Mouse (Mus musculus) c-Kit-positive CD71-positive TER-119-positive erythroid progenitor cells, embryonic 14.5 days (primary cell): Measurements from ENCODE around the gene Cenpe.
A peak's percentile ranks its signal among the peaks of the same experiment; 100 is the strongest.
"Not testable (repeated sequence)": the region's sequence is repeated elsewhere in the genome, so short reads cannot be mapped to it uniquely, and the experiment has no call there.

Experiments used
- DNase-seq: peaks from one replicate; pipeline ENCODE4 v3.0.0-alpha.2; 2013; ENCODE audit warnings: low spot score

Cenpe gene

DNA sequence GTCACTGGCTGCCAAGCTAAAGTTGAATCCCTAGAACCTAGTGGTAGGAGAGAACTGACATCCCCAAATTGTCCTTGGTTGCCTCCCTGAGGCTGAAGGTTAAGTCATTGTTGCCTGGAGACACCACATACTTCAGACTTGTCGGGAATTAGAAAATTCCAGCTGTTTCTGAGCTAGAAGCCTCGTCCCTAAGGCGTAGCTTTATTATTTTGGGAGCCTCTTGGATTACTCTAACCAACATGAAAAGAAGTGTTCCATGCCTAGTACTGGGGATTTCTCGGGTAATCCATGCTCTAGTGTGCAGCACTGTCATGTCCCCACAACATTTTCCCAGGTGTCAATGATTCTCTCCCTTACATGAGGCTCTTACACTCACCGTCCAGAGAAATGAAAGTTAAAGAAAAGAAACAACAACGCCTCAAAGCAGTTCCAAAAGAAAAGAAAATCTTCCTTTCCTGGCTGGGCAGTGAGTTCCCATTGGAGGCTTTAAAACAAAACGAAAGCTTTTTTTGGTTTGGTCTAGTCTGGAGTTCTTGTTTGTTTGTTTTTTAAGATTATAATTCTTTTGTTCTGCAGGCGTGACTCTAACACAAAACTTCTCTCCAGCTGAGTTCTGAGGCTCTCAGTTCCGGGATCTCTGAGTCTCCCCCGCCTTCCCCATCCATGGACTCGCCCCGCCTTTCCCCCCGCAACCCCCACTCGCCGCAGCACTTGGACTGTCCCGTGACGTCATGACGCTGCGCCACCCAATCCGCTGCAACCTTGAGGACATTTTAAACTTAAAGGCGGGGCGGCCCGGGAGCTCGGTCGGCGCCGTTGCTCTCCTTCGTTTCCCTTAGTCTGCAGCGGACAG is at the start of gene Cenpe:
Cenpe (plus strand) TSS at position 733 of the 853 bp plus-strand sequence.
- DNase-seq = peak; percentile 94

DNA sequence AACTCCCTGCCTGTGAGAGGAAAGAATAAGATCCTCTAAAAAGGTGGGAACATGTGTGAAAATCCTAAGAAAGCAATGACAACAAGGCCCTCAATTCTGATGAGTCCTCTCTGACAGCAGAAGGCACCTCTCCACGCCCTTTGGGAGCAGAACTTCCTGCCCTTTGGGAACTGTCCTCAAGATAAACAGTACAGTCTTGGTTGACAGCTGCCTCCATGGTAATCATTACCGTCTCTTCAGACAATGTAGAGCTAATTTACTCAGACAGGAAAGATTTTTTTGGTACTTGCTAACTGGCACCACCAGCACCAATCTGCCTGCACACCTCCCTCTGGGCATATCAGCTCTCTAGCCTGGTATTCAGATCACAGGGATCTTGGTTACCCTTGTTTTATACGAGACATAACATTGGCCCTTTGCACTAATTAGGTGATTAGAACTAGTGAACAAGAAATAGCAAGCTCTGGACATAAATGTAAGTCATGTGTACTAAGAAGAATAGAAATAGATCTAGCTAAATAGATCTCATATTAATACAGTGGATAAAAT is 40.4 kb upstream of the Cenpe start:
- DNase-seq = no peak

- DNase-seq = no peak
These were observed 20.5 kb upstream of the Cenpe start for GRCm38 (mm10) chr3:135191861-135192260.

GRCm38 (mm10) chr3:135198051-135198450 is 14.3 kb upstream of the Cenpe start:
- not testable (repeated sequence) for DNase-seq

DNA sequence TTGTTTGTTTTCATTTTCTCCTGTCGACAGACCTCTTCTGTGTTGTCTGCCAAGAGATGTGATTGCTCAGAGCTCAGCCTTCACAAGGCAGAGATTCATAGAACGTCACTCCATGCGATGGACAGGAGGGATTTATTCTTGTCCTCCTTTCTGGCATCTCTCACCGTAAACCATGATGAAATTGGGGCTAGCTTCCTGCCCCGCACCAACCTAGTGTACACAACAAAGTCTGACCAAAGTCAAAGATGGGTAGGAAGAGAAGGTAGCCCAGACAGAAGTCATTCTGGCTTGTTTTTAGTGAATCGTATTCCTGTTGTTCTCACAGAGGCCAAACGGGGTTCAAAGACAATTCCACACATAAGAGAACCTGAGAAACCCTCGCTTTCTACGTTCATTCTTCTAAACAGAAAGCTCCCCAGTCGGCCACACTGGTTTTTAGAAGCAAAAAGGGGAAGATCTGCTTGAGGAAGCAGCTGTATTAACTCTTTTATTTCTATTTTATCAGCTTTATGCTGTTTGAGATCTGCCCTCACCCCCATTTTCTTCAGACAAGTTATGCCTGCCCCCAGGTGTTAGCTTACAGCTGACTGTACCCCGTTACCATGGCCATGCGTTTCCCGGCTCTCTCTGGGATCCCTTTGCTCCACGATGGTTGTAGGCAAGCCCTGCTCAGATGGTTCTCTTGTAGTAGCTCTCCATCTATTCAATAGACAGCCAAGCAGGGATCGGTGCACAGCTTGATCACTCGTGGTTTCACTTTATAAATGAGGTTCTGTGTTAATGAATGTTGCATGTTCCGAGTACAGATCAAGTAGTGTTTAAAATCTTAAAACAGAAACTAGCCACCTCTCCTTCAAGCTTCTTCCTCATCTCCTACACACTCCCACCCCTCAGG is 11.7 kb upstream of the Cenpe start:
- DNase-seq = no peak

DNA sequence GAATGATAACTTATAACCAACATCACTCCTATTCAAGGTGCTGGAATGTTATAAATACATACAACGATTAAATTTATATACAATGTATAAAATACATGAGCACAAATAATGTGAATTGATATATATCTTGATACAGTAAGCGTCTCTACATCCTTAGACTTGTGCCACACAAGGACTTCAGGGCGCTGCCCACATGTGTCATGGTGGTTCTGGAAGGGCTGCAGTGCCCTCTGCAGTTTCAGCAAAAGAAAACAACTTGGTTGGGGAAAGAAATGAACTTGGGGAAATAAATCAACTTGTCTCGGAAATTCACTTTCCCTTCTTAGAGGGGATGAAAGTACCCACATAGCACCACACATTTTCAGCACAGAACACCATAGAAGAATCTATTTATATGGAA is 5.7 kb upstream of the Cenpe start:
- DNase-seq = no peak

DNA sequence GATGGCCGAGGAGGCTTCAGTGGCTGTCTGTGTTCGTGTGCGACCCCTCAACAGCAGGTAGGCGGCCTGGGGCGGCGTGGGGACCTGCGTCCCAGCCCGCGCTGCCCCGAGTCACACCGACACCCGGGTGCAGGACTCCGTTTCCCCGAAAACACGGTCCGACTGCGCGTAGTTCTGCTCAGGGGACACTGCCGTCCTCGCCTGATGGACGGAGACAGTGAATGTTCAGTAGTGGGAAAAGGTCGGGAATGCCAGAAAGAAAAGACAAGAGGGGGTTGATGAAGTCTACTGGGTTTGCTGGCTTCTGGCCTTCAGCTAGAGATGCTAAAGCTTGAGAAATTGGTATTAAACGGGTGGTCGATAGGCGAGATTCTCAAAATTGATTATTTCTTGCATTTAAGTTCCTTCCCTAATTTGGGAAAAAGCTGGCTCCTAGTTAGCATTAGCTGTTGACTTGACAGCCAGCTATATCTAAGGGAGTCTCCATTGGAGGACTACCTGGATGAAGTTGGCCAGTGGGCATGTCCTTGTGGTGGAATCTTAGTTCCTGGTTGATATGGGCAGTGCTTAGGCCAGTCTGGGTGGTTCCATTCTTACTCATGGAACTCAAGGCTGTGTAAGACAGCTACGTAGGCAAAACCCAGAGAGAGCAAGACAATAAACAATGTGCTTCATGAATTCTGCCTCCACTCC is 467 bp downstream of the Cenpe start:
- peak; percentile 30 for DNase-seq

DNA sequence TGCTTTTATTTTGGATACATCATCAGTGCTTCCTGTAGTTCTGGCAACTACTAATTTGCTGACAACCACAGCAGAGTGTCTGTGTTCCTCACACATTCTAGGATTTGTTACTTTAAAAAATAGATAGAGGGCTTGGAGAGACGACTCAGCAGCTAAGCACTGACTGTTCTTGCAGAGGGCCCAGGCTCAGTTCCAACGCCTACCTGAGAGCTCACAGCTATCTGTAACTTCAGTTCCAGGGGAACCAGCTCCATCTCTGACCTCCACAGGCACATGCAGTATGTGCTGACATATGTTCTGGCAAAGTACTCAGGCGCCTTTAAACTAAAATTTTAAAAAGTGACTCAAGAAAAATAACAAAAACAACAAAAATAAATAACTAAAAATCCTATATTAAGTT is 19.7 kb downstream of the Cenpe start:
- no peak for DNase-seq

- DNase-seq = no peak
These were observed 20.1 kb downstream of the Cenpe start for GRCm38 (mm10) chr3:135232462-135232861.

GRCm38 (mm10) chr3:135245733-135246132 is 33.4 kb downstream of the Cenpe start:
- peak; percentile 11 for DNase-seq

- DNase-seq = no peak
These were observed 34.5 kb downstream of the Cenpe start for GRCm38 (mm10) chr3:135246828-135247227.

GRCm38 (mm10) chr3:135249104-135249503 is 36.8 kb downstream of the Cenpe start:
- no peak for DNase-seq

- DNase-seq = no peak
These were observed 39.5 kb downstream of the Cenpe start for GRCm38 (mm10) chr3:135251825-135252224.

- DNase-seq = no peak
These were observed 42.4 kb downstream of the Cenpe start for GRCm38 (mm10) chr3:135254784-135255183.

GRCm38 (mm10) chr3:135258919-135259318 is 46.6 kb downstream of the Cenpe start:
- no peak for DNase-seq

DNA sequence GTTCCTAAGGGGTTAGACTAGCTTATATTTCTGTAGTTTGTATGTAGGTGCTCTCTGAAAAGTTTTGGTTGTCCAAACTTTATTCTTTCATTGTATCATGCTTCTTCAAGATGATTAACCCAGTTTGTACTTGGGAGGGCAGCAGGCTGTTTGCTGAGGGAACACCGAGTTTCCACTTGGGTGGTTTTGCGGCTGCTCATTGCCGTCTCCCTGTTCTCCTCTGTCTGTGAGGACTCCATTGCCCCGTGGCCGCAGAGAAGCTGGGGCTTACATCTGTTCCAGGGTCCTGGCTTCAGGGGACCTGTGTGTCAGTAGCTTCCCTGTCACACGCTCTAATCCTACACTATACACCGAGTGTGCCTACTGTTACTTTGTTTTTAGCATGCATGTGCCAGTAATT is 47.9 kb downstream of the Cenpe start:
- no peak for DNase-seq

DNA sequence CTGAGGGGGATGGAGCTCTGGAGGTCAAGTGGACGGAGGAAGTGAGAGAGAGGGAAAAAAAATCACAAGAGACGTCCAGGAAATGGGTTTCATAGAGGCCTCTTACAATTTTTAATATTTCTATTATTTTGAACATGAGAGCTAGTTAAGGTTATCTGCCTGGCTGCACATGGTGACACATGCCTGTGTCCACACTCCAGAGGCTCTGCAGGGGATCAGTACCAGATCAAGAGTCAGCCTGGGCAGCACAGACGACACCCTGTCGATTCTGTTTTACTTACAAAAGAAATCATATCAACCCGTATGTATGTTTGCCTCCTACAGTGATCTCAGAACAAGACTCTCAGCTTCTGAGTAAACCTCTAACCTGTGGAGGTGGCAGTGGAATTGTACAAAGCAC is 56.3 kb downstream of the Cenpe start:
- DNase-seq = no peak

DNA sequence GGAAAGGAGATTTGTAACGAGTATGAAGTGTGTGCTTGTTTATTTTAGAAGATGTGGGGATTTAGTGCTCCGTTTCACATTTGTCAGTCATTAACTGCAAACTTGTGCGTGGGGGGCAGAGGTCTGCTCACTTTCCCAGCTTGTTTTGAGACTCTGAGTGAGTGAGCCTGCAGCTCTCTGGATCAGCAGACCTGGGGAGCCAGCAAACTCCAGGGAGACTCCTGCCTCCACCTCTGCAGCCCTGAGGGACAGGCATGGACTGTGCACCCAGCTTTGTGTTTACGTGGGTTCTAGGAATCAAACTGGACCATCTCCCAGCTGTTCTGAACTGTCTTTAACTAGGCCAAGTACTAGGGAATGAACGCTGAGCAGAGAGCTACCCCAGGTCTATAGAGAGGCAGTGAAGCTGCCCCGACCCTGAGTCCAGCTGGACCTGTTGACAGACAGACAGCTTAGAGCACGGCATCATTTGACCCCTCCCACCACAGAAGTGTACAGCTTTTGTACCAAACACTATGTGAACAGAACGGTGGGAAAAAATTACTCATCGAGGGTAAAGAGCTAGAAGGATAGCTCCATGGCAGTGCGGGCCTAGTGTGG is 57.2 kb downstream of the Cenpe start:
- DNase-seq = no peak

GRCm38 (mm10) chr3:135272627-135273026 is 60.3 kb downstream of the Cenpe start:
- DNase-seq = no peak

DNA sequence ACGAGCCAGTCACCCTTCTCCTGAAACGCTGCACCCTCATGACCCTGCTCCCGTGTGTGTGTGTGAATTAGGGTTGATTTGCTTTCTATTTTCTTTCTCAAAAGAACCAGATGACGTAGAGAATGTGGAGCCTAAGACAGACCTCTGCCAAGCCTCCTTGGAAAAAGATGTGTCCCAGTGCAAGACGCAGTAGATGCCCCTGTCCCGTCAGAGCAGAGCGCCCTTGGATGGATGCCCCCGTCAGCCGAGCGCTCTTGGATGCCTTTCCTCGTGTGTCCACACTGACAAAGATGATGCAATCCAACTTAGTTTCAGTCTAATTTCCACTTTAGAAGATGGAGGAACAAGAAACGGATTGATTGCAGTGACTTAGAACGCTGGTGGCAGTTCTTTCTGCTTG is 60.7 kb downstream of the Cenpe start:
- no peak for DNase-seq

- no peak for DNase-seq
These were observed 67.8 kb downstream of the Cenpe start for GRCm38 (mm10) chr3:135280160-135280559.
